Mouse (Mus musculus): ENCODE results near the gene Cntnap1.

GRCm38 (mm10) chr11:101166357-101166756, 4.0 kb upstream of the Cntnap1 start:
- no peak for TF ChIP-seq EP300 (IDR thresholded peaks at IDR 0.05; ENCODE audit: insufficient read depth, low read depth, low read length)
- TF ChIP-seq CTCF (IDR thresholded peaks at IDR 0.05; ENCODE audit: low read depth, low read length) = no peak

Data from ES-Bruce4 (cell line).